Mouse (Mus musculus): Measurements from ENCODE around the gene Vmn2r50.
"Not testable (repeated sequence)": the region's sequence is repeated elsewhere in the genome, so short reads cannot be mapped to it uniquely, and the experiment has no call there.

Gene Vmn2r50

GRCm38 (mm10) chr7:10053196-10053595 is at the start of gene Vmn2r50:
Gene Vmn2r50 (minus strand): TSS chr7:10053296.
- DNase-seq = not testable (repeated sequence)

- DNase-seq = not testable (repeated sequence)
Measured at GRCm38 (mm10) chr7:9992157-9992556, 60.9 kb downstream of the Vmn2r50 start, which contains the start of gene Vmn2r49. Gene Vmn2r49 (minus strand): TSS chr7:9992257.
